ENCODE assay signal across 22 mouse cellular contexts in genomic region chr11:76984173-76984572, GRCm38 (mm10). TPM values are rescaled to one million over a fixed set of nuclear protein-coding genes. Genes with fewer than 3 reads are reported as not detected.
DNase-seq lines count a peak whose midpoint lies in the region; ATAC-seq and TF ChIP-seq lines count a peak whose summit lies in the region.
"Had no signal": no experiment of that assay in that cellular context is flagged by ENCODE, and none has a peak within 500 bp of the region (broad histone marks: within the 10 kb centered on the region; RNA-seq: fewer than 3 reads in every experiment).

No protein-coding gene starts in this region.

- DNase-seq in liver, embryonic 14.5 days (ENCODE audit: low read depth in 3 of 3, low spot score in 3 of 3), result no peak
- no peak for DNase-seq in liver, embryonic 11.5 days (ENCODE audit: low spot score)
- peak; percentile 53 for DNase-seq in MEL (ENCODE audit: low read depth, low spot score)
- no peak for DNase-seq in frontal cortex, postnatal 25 days (ENCODE audit: low spot score in 2 of 2)
- DNase-seq in thymus, adult 18-20 months, result no peak
- DNase-seq: adrenal gland, adult 8-10 months; adrenal gland, postnatal 14 days; adrenal gland, postnatal 36 days; cerebellum, adult 11-12 months; cerebellum, adult 2 months; cerebellum, adult 9-10 months; cerebellum, postnatal 10 days; cerebellum, postnatal 25 days had no signal

- TF ChIP-seq POLR2A in MEL (IDR thresholded peaks at IDR 0.05; ENCODE audit: control insufficient read depth in 1 of 2, insufficient read depth in 1 of 2, low read depth in 1 of 2, low read length in 2 of 2, poor library complexity in 1 of 2), result no peak

- no peak for TF ChIP-seq CTCF in liver, embryonic 14.5 days (IDR thresholded peaks at IDR 0.05; ENCODE audit: low read depth)
- no peak for TF ChIP-seq CTCF in MEL (IDR thresholded peaks at IDR 0.05 in 2 of 3, conservative IDR thresholded peaks at IDR 0.05 in 1 of 3; ENCODE audit: control insufficient read depth in 1 of 3, insufficient read depth in 1 of 3, low read depth in 2 of 3, low read length in 3 of 3, poor library complexity in 1 of 3, severe bottlenecking in 1 of 3)

- no peak for TF ChIP-seq RAD21 in MEL (IDR thresholded peaks at IDR 0.05; ENCODE audit: low read depth, low read length)

- peaks cover 0 to 14% of the 10 kb centered on the region in 2 experiments; a peak in 2 of 4 replicates for H3K4me1 ChIP-seq in liver, embryonic 14.5 days (replicated peaks; ENCODE audit: control insufficient read depth in 2 of 2, insufficient read depth in 2 of 2, low read length in 1 of 2)
- peaks cover 3% of the 10 kb centered on the region; the same call in 1 of the 2 replicates for H3K4me1 ChIP-seq in liver, embryonic 11.5 days (replicated peaks; ENCODE audit: control insufficient read depth, insufficient read depth, low read length)
- peaks cover 90% of the 10 kb centered on the region for H3K4me1 ChIP-seq in megakaryocyte, embryonic 14.5 days
- H3K4me1 ChIP-seq in MEL (ENCODE audit: control insufficient read depth in 1 of 2, insufficient read depth in 2 of 2, low read length in 2 of 2), result peaks cover 20 to 26% of the 10 kb centered on the region in 2 experiments
- H3K4me1 ChIP-seq: embryonic facial prominence, embryonic 10.5 days; embryonic facial prominence, embryonic 12.5 days; forebrain, embryonic 13.5 days had no signal

- peaks cover 11% of the 10 kb centered on the region for H3K36me3 ChIP-seq in liver, embryonic 14.5 days (replicated peaks; ENCODE audit: control insufficient read depth, insufficient read depth, low read depth)
- peaks cover 18% of the 10 kb centered on the region for H3K36me3 ChIP-seq in liver, embryonic 11.5 days (ENCODE audit: control insufficient read depth, insufficient read depth, low read length)
- H3K36me3 ChIP-seq in megakaryocyte, embryonic 14.5 days (replicated peaks; ENCODE audit: low read length), result peaks cover 94% of the 10 kb centered on the region
- H3K36me3 ChIP-seq in MEL (ENCODE audit: control insufficient read depth in 1 of 2, insufficient read depth in 2 of 2, low read length in 2 of 2), result peaks cover 2 to 42% of the 10 kb centered on the region in 2 experiments

- no peaks in the 10 kb centered on the region for H3K27me3 ChIP-seq in liver, embryonic 14.5 days (ENCODE audit: control insufficient read depth, insufficient read depth, low read length)
- H3K27me3 ChIP-seq in liver, embryonic 11.5 days (replicated peaks; ENCODE audit: control insufficient read depth, insufficient read depth, low read length), result no peaks in the 10 kb centered on the region
- no peaks in the 10 kb centered on the region for H3K27me3 ChIP-seq in megakaryocyte, embryonic 14.5 days (replicated peaks)
- no peaks in the 10 kb centered on the region for H3K27me3 ChIP-seq in MEL (ENCODE audit: control insufficient read depth in 1 of 2, insufficient read depth in 2 of 2, low read length in 2 of 2)
- H3K27me3 ChIP-seq: embryonic facial prominence, embryonic 12.5 days; forebrain, embryonic 13.5 days; Patski had no signal

- H3K79me2 ChIP-seq in MEL (ENCODE audit: control insufficient read depth, insufficient read depth, low read length, poor library complexity), result no peaks in the 10 kb centered on the region

- H3K4me2 ChIP-seq in liver, embryonic 14.5 days (ENCODE audit: low read depth), result no peak overlapping the region
- H3K4me2 ChIP-seq in liver, embryonic 11.5 days, result no peak overlapping the region
- H3K4me2 ChIP-seq: embryonic facial prominence, embryonic 12.5 days; forebrain, embryonic 13.5 days had no signal

- H3K4me3 ChIP-seq in liver, embryonic 14.5 days (ENCODE audit: insufficient read depth in 1 of 2, low read depth in 2 of 2, low read length in 2 of 2), result no peak overlapping the region
- H3K4me3 ChIP-seq in liver, embryonic 11.5 days (ENCODE audit: low read depth, low read length), result no peak overlapping the region
- H3K4me3 ChIP-seq in megakaryocyte, embryonic 14.5 days (replicated peaks), result peak overlapping the region; percentile 44
- no peak overlapping the region for H3K4me3 ChIP-seq in MEL (ENCODE audit: control insufficient read depth in 1 of 2, insufficient read depth in 1 of 2, low read depth in 2 of 2, low read length in 2 of 2)
- H3K4me3 ChIP-seq: embryonic facial prominence, embryonic 10.5 days; embryonic facial prominence, embryonic 12.5 days; forebrain, embryonic 13.5 days had no signal

- no peaks in the 10 kb centered on the region for H3K9me3 ChIP-seq in liver, embryonic 14.5 days (ENCODE audit: control insufficient read depth, low read length)
- no peaks in the 10 kb centered on the region for H3K9me3 ChIP-seq in liver, embryonic 11.5 days (ENCODE audit: control insufficient read depth, low read length)
- H3K9me3 ChIP-seq in megakaryocyte, embryonic 14.5 days, result no peaks in the 10 kb centered on the region
- no peaks in the 10 kb centered on the region for H3K9me3 ChIP-seq in MEL (replicated peaks; ENCODE audit: insufficient read depth, low read length)
- H3K9me3 ChIP-seq: embryonic facial prominence, embryonic 10.5 days; embryonic facial prominence, embryonic 12.5 days; forebrain, embryonic 13.5 days had no signal

- no peak overlapping the region for H3K27ac ChIP-seq in liver, embryonic 14.5 days
- no peak overlapping the region for H3K27ac ChIP-seq in liver, embryonic 11.5 days (ENCODE audit: low read depth, low read length)
- peak overlapping the region; percentile 73 for H3K27ac ChIP-seq in MEL (ENCODE audit: control insufficient read depth, low read depth, low read length)
- H3K27ac ChIP-seq: embryonic facial prominence, embryonic 10.5 days; embryonic facial prominence, embryonic 12.5 days; forebrain, embryonic 13.5 days had no signal

- 0 out of 2 replicates have a peak, but pooled peaks have one; percentile 35 for ATAC-seq in liver, embryonic 14.5 days (ENCODE audit: insufficient read depth)
- no peak for ATAC-seq in liver, embryonic 11.5 days (replicated peaks; ENCODE audit: low FRiP score)
- no peak for ATAC-seq in megakaryocyte, adult 5-6 weeks (ENCODE audit: poor library complexity, severe bottlenecking)
- ATAC-seq in megakaryocyte progenitor cell, adult 5-6 weeks (replicated peaks; ENCODE audit: poor library complexity), result peak; percentile 13
- ATAC-seq: activated CD4-positive, CD25-positive, alpha-beta regulatory T cell, adult 4 months; forebrain, embryonic 13.5 days; forebrain, embryonic 16.5 days; Patski had no signal

- TF ChIP-seq EP300 in liver, embryonic 14.5 days (IDR thresholded peaks at IDR 0.05; ENCODE audit: low read depth), result no peak
- no peak for TF ChIP-seq EP300 in MEL (IDR thresholded peaks at IDR 0.05; ENCODE audit: low read depth in 1 of 2, low read length in 2 of 2)

- no peak overlapping the region for H3K9ac ChIP-seq in liver, embryonic 14.5 days (replicated peaks)
- H3K9ac ChIP-seq in liver, embryonic 11.5 days (ENCODE audit: low read depth, low read length), result no peak overlapping the region
- no peak overlapping the region for H3K9ac ChIP-seq in MEL (ENCODE audit: control insufficient read depth, low read depth, low read length, poor library complexity, severe bottlenecking)
- H3K9ac ChIP-seq: embryonic facial prominence, embryonic 12.5 days; forebrain, embryonic 13.5 days had no signal

TF ChIP-seq in MEL, 35 proteins besides CTCF, POLR2A, EP300 and RAD21:
- no peak for TF ChIP-seq MAX (IDR thresholded peaks at IDR 0.05; ENCODE audit: low read length)
- no peak for TF ChIP-seq GABPA (IDR thresholded peaks at IDR 0.05; ENCODE audit: low read depth, low read length)
- no peak for TF ChIP-seq ZMIZ1 (IDR thresholded peaks at IDR 0.05; ENCODE audit: low read depth, low read length)
- TF ChIP-seq GATA1 (IDR thresholded peaks at IDR 0.05; ENCODE audit: low read depth, low read length), result peak; percentile 59; the same call in 1 of the 2 replicates

RNA-seq across cellular contexts. Expression of gene Slc6a4, which starts 14.2 kb away (rescaled TPM):
- polyA plus RNA-seq in liver, embryonic 14.5 days (2012; rRNA removed), result 2.4 and 2.7 TPM in 2 replicates
- polyA plus RNA-seq in liver, embryonic 14.5 days (2014; fragmentation: Nextera tagmentation; extraction: Ambion mirVana), result 1.6 and 3.0 TPM in 2 replicates
- polyA plus RNA-seq in liver, embryonic 11.5 days (2014; fragmentation: Nextera tagmentation; extraction: Ambion mirVana), result 1.9 TPM in 2 replicates
- 92.6 and 133 TPM in 2 replicates for polyA plus RNA-seq in megakaryocyte, embryonic 14.5 days (2012; ENCODE audit: insufficient read depth, low replicate concordance)
- total RNA-seq in megakaryocyte, adult 5-6 weeks (2015), result 0.49 and 0.64 TPM in 2 replicates
- total RNA-seq in megakaryocyte, adult 5-6 weeks (2017), result 0.41 and 0.70 TPM in 2 replicates
- not detected in 2 replicates for total RNA-seq in MEL (2012; rRNA removed)
- not detected for polyA plus RNA-seq in MEL (2012; ENCODE audit: insufficient read depth in 1 of 2, insufficient read length in 2 of 2, low read depth in 1 of 2, low replicate concordance in 2 of 2, missing spikeins in 1 of 2)
- total RNA-seq in megakaryocyte progenitor cell, adult 5-6 weeks (2015), result not detected in 2 replicates
- not detected in 2 replicates for total RNA-seq in megakaryocyte progenitor cell, adult 5-6 weeks (2017)
- polyA plus RNA-seq: activated CD4-positive, CD25-positive, alpha-beta regulatory T cell, adult 4 months had no signal

RNA-seq across cellular contexts. Expression of gene Blmh, which starts 59.6 kb away (rescaled TPM):
- polyA plus RNA-seq in liver, embryonic 14.5 days (2012; rRNA removed), result 10.3 and 16.2 TPM in 2 replicates
- polyA plus RNA-seq in liver, embryonic 14.5 days (2014; fragmentation: Nextera tagmentation; extraction: Ambion mirVana), result 34.7 and 37.1 TPM in 2 replicates
- polyA plus RNA-seq in liver, embryonic 11.5 days (2014; fragmentation: Nextera tagmentation; extraction: Ambion mirVana), result 107 and 116 TPM in 2 replicates
- polyA plus RNA-seq in megakaryocyte, embryonic 14.5 days (2012; ENCODE audit: insufficient read depth, low replicate concordance), result 4.6 and 31.1 TPM in 2 replicates
- total RNA-seq in megakaryocyte, adult 5-6 weeks (2015), result 48.4 and 55.6 TPM in 2 replicates
- total RNA-seq in megakaryocyte, adult 5-6 weeks (2017), result 139 and 143 TPM in 2 replicates
- 111 and 144 TPM in 2 replicates for total RNA-seq in MEL (2012; rRNA removed)
- polyA plus RNA-seq in MEL (2012; ENCODE audit: insufficient read depth in 1 of 2, insufficient read length in 2 of 2, low read depth in 1 of 2, low replicate concordance in 2 of 2, missing spikeins in 1 of 2), result 100 to 1,000 TPM in 1 of 2 experiments, not detected in 1; 116 TPM
- 63.5 and 71.3 TPM in 2 replicates for total RNA-seq in megakaryocyte progenitor cell, adult 5-6 weeks (2015)
- 196 and 216 TPM in 2 replicates for total RNA-seq in megakaryocyte progenitor cell, adult 5-6 weeks (2017)

Comparison
In these comparisons a context has a peak if more than half of its experiments do, and no peak if none do; other contexts are left out.
1. ATAC-seq: peak in liver, embryonic 14.5 days (single experiment) and megakaryocyte progenitor cell, adult 5-6 weeks (single experiment); none in liver, embryonic 11.5 days (single experiment) and megakaryocyte, adult 5-6 weeks (single experiment).
2. RNA of gene Slc6a4, which starts 14.2 kb away (polyA plus RNA-seq): 92.6 to 133 TPM in megakaryocyte, embryonic 14.5 days; 1.6 to 3.0 TPM in liver, embryonic 14.5 days, 1.9 TPM in liver, embryonic 11.5 days and not detected in MEL; every median in the first group is over 10 times any median in the second.